Mouse (Mus musculus): ENCODE data around the gene Slc5a12.

DNA sequence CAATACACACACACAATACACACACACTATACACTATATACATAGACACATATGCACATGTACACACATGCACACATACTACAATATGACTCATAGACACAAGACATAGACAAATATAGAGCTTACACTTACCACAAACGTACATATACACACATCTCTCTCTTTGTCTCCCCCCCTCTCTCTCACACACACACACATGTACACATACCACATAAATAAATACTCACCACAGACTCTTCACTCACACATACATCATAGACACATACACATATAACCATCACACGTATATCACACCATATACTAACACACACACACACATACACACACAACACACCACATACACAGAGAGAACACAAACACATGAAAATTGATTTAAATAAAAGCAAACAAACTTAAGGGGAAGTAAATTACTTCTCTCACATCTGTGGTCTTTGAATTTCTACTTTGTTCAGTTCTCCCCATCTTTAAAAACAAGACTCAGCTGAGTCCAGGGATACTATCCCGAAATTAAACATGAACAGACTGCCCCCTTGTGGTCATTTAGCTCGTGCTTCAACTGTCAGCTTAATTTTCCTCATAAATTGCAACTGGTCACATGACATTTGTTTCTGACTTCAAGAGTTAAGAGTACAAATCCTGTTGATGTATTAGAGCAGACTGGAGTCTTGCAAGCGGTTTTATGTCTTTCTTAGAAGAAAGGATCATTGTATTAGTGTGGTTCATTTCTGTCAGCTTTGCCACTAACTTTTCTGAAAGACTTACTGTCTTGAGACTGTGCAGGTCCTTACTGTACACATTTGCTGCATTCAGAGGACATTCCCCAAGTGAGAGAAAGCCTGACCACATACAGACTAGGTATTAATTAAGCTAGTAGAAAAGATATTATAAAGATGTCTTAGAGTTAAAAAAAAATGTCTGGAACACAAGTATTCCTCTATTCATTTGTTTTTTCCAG, 32.1 kb upstream of the Slc5a12 start:
- TF ChIP-seq CTCF (IDR thresholded peaks at IDR 0.05; ENCODE audit: borderline replicate concordance, control insufficient read depth, extremely low read depth, insufficient read depth, low read length, poor library complexity): no peak
- TF ChIP-seq POLR2A (IDR thresholded peaks at IDR 0.05; ENCODE audit: control insufficient read depth, extremely low read depth, insufficient read depth, low read length, poor library complexity): no peak
